Mouse (Mus musculus) kidney, embryonic 16.5 days (tissue): ENCODE measurements around the gene Ngfr. TPM values are rescaled to one million over a fixed set of nuclear protein-coding genes. Genes with fewer than 3 reads are reported as not detected.

Source experiments
- polyA plus RNA-seq: library from polyadenylated mRNA; unstranded; fragments of >200 nt; fragmentation: Nextera tagmentation; extraction: Ambion mirVana; gene quantifications from 2 replicates; pipeline ENCODE4 v1.2.1, GENCODE M21; 2015

Gene Ngfr
- polyA plus RNA-seq, 1 experiment from 2014 or later, result 29.9 TPM

Other genes starting within 250 kb of the Ngfr start
- 99.2 and 102 TPM in 2 replicates for gene Slc35b1, start 203.0 kb downstream of the Ngfr start, polyA plus RNA-seq
- 141 and 155 TPM in 2 replicates for gene Spop, start 173.7 kb downstream of the Ngfr start, polyA plus RNA-seq
- gene Nxph3, start 73.2 kb downstream of the Ngfr start, polyA plus RNA-seq, result 0.36 and 0.62 TPM in 2 replicates
- 258 and 288 TPM in 2 replicates for gene Phb, start 79.2 kb upstream of the Ngfr start, polyA plus RNA-seq
- 22.6 and 24.0 TPM in 2 replicates for gene Zfp652, start 124.9 kb upstream of the Ngfr start, polyA plus RNA-seq
- 1.1 and 1.8 TPM in 2 replicates for gene B130006D01Rik, start 135.9 kb upstream of the Ngfr start, polyA plus RNA-seq
- gene Phospho1, start 236.8 kb upstream of the Ngfr start, polyA plus RNA-seq, result not detected in 2 replicates
- 21.0 and 24.2 TPM in 2 replicates for gene Gngt2, start 249.5 kb upstream of the Ngfr start, polyA plus RNA-seq